Mouse (Mus musculus) megakaryocyte, embryonic 14.5 days (primary cell): ENCODE data around the gene Cnksr3.

Experiments used
- FLI1 ChIP-seq: IDR thresholded peaks from 2 replicates; pipeline ENCODE4 v1.6.1; 2012; ENCODE audit warnings: low read length, inconsistent platforms, mixed read lengths
- GATA1 ChIP-seq: IDR thresholded peaks from 3 replicates; pipeline ENCODE4 v1.6.1; 2012; ENCODE audit warnings: mixed read lengths, low read length, inconsistent platforms, borderline replicate concordance

- TF ChIP-seq GATA1 (no peak), FLI1 (no peak)
Measured at GRCm38 (mm10) chr10:7154877-7155276, 57.2 kb downstream of the Cnksr3 start.
